Mouse (Mus musculus): ENCODE measurements around the gene Fndc1. TPM values are rescaled to one million over a fixed set of nuclear protein-coding genes. Genes with fewer than 3 reads are reported as not detected.

The Fndc1 gene
- total RNA-seq, 2 experiments from 2014 or later = 45.6 to 58.2 TPM

GRCm38 (mm10) chr17:7825416-7825815, 1.7 kb downstream of the Fndc1 start:
- intact Hi-C loops (cut with DNase I) = loop anchor here (10.0 kb wide), 1 partner anchor 161 kb away; no protein-coding TSS in a partner anchor
- DNase-seq = peak; percentile 49 to 64

GRCm38 (mm10) chr17:7821553-7822186, 5.4 kb downstream of the Fndc1 start:
- intact Hi-C loops (cut with DNase I) = loop anchor here (2.0 to 10.0 kb wide), 4 partner anchors 69 to 379 kb away; no protein-coding TSS in a partner anchor
- DNase-seq = peak; percentile 63 to 77

DNA sequence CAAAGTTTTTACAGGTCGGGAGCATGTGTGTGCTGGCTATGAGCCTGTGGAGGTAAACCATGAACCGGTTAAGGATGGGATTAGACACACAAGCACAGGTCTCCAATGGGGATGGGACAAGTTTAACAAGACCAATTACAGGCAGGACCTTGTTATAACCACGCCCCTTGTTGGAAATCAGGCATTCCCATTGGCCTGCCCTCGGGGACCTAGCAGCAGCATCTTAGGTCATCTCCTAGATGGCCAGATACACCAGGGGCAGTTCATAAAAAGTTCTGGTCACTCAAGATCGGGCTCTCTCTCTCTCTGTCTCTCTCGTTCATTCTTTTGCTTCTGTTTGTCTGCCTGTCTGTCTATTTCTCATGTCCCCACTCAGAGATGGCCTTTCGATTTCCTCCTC, 6.9 kb downstream of the Fndc1 start:
- intact Hi-C loops (cut with DNase I) = loop anchor here (2.0 to 10.0 kb wide), 4 partner anchors 68 to 377 kb away; no protein-coding TSS in a partner anchor

GRCm38 (mm10) chr17:7816602-7817001, 10.5 kb downstream of the Fndc1 start:
- intact Hi-C loops (cut with DNase I) = no loop called here
- DNase-seq = no peak

More for the DNA sequence above, 6.9 kb downstream of the Fndc1 start:
- DNase-seq = no peak

- intact Hi-C loops (cut with DNase I) = no loop called here
- DNase-seq = no peak
Measured at GRCm38 (mm10) chr17:7814433-7814832, 12.7 kb downstream of the Fndc1 start.

- DNase-seq = no peak
- intact Hi-C loops (cut with DNase I) = no loop called here
Measured at GRCm38 (mm10) chr17:7808043-7808442, 19.1 kb downstream of the Fndc1 start.

DNA sequence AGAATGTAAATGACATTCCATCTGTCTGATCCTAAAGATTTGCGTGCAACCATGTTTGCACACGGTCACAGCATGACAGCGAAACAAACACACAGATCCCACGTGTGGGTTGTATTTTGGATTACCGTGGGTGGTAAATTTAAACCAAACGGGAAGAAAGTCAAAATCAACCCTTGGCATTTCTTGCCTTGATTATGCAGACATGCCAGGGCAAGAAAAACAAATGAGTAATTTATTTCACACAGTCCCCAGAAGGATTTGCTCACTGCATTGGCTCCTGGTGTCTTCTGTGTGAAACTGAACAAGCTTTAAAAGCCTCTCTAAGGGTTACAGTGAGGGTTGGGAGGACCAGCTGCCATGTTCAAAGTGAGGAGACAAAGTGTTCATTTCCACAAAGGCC, 22.0 kb downstream of the Fndc1 start:
- intact Hi-C loops (cut with DNase I) = no loop called here
- DNase-seq = no peak

- intact Hi-C loops (cut with DNase I) = no loop called here
- no peak for DNase-seq
Measured at GRCm38 (mm10) chr17:7802483-7802882, 24.6 kb downstream of the Fndc1 start.

DNA sequence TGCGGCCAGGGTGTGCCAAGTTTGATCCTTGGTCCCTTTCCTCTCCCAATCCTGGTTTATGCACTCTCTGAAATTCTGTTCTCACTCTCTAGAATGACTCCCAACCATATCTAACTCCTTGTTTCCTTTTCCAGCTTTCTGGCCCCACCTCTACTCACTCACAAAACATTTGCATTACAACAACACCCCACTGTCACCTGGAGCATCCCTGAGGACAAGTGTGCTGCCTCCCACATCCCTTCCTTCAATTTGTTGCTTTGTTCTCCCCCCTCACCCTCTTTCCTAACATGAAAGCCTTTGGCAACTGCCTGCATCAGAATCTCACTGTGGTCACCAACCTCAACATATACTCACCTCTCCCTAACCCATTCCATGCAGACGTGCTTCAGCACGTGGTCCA, 27.2 kb downstream of the Fndc1 start:
- intact Hi-C loops (cut with DNase I) = no loop called here
- no peak for DNase-seq

DNA sequence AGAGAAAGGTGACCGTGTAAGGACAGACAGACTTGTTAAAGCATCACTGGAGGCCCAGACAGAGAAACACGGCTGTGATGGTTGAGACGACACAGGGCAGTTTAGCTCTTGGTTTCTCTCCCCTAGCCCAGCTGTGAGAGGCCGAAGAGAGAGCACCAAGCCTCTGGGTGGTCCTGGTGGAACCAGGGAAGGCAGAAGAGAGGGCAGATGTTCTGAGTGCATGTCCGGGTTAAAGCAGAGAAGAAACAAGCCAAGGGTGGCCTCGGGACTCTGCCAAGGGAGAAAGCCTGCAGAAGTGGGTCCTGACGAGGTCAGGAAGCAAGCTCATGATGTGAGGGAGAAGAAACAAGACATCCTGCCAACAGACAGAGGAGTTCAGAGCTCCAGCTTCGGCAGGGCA, 31.5 kb downstream of the Fndc1 start:
- intact Hi-C loops (cut with DNase I) = no loop called here
- DNase-seq = no peak

DNA sequence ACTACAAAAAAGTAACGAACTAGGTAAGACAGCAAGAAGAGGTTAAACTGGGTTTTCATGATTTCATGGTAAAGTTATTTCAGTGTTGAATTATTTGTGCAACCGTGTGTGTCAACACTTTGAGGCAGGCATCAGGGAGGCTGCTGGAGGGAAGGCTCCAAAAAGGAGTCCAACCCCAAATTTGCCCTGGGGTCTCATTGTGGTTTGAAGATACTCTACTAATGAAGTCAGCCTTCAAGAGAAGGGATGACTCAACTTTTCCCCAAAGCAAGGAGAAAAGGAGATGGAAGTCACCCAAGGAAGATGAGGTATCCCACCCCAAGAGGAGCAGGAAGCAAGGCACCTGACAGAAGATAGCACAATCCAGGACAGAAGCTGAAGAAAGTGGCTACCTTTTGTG, 31.9 kb downstream of the Fndc1 start:
- intact Hi-C loops (cut with DNase I) = no loop called here
- DNase-seq = no peak

DNA sequence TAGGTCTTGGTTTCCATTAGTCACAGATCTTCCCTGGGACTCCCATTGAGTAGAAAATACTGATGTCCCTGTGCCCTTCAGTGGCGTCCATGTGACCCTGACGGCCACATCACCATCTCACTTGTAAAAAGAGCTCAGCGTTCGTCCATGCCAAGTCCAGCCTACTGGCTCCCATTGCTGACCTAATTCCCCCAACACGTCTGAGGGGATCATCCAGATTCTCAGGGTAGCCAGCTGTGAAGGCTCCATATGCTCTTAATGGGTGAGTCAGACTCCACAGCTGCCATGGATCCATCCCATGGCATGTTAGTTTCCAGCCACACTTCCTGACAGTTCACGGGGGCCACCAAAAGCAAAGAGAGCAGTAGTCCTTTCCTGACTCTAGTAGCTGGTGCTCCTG, 33.0 kb downstream of the Fndc1 start:
- intact Hi-C loops (cut with DNase I) = no loop called here
- DNase-seq = peak; percentile 21 to 57

DNA sequence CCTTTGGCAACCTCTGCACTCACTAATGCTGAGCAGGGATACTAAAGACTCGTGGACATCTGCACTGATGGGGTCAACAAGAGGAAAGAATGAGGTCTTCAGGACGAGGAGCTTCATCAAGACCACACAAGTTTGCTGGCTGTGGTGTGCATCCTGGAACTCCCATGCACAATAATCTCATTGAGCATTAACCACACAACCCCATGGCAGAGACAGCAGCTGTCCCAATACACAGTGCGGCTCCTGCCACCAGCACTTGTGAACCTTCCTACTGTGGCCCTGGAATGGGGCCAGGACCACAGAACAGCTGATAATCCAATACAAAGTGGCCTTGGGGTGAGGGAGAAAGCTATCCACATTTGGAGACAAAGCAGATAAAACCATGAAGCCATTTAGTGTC, 36.6 kb downstream of the Fndc1 start:
- no peak for DNase-seq
- intact Hi-C loops (cut with DNase I) = no loop called here

- no peak for DNase-seq
- intact Hi-C loops (cut with DNase I) = no loop called here
Measured at GRCm38 (mm10) chr17:7774101-7774500, 53.0 kb downstream of the Fndc1 start.

GRCm38 (mm10) chr17:7759786-7760185, 67.3 kb downstream of the Fndc1 start:
- intact Hi-C loops (cut with DNase I) = no loop called here
- no peak for DNase-seq

DNA sequence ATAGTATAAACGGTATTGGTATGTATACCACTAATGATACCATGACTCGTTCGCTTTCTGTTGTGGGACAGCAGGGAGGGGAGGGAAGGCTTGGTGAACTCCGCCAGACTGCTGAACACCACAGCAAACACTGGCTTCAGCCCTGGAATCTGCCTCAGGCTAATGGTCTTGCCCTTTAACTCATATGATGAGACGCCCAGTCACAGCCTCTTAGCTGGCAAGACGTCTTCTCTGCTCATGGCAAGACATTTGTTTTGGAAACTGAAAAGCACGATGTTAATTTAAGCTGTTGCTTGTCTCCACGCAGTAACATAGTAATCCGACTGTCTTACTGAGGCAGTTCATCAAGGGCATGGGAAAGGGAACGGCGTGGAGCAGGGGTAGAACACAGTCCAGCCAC, 72.1 kb downstream of the Fndc1 start:
- intact Hi-C loops (cut with DNase I) = no loop called here
- no peak for DNase-seq

DNA sequence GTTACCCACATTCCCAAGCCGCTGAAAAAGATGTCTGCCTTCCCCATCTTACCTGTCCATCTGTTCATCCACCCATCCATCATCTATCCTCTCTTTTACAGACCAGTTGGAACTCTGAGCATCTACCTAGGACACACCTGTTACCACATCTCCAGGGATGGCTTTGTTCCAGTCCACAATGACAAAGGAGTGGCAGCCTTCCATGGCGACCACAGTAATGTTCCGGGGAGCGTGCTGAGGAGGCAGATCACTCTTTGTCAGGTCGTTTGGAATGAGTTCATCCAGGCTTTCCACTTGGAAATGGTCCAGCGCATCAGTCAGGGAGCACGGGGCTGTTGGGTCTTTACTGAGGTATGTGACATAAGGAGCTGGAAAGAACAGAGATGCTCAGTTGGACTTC, 73.7 kb downstream of the Fndc1 start:
- intact Hi-C loops (cut with DNase I) = loop anchor here (5.0 kb wide), 1 partner anchor 69 kb away; no protein-coding TSS in a partner anchor
- no peak for DNase-seq

- DNase-seq = peak in 1 of 2 experiments; percentile 8
- intact Hi-C loops (cut with DNase I) = no loop called here
Measured at GRCm38 (mm10) chr17:7749051-7749815, 77.9 kb downstream of the Fndc1 start.

GRCm38 (mm10) chr17:7746841-7747240, 80.3 kb downstream of the Fndc1 start:
- intact Hi-C loops (cut with DNase I) = no loop called here
- DNase-seq = no peak

- no peak for DNase-seq
Measured at GRCm38 (mm10) chr17:7744976-7745375, 82.1 kb downstream of the Fndc1 start.

DNA sequence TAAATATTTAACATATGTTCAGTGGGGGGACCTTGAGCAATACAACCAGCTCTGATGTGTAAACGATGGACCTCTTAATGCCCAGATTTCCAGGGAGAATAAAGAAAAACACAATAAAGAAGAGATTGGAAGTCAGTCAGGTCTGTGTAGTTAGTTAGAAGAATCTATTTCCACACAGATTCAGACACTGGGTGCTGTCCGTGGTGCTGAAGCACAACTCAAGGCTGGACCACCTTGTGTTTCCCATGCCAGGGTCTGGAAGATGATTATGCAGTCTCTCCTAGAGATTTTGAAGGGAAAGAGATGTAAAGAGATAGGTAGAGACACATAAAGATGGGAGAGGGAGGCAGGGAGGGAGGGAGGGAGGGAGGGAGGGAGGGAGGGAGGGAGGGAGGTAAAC, 86.1 kb downstream of the Fndc1 start:
- intact Hi-C loops (cut with DNase I) = no loop called here

More at GRCm38 (mm10) chr17:7744976-7745375, 82.1 kb downstream of the Fndc1 start:
- intact Hi-C loops (cut with DNase I) = no loop called here

DNA sequence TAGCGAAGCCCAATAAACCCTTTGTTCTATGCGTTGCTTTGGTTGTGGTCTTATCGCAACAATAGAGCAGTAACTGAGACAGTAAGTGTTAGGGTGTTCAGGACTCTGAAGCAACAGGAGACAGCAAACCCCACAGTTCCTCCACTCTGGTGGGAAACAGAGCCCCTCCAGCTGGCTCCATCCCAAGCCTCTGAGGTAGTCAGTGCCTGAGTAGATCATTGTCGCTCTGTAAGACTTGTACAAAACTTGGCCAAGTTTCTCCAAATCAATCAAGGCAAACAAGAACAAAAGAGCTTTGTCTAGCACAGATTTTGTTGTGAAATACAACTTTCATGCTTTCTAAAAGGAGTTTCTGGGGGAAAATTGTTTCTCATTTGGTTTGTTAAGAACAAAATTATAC, 104.1 kb downstream of the Fndc1 start:
- intact Hi-C loops (cut with DNase I) = no loop called here
- DNase-seq = no peak

More for the DNA sequence above, 86.1 kb downstream of the Fndc1 start:
- DNase-seq = peak; percentile 57 to 67

Data from heart, postnatal 14 days (tissue).